Mouse (Mus musculus) kidney, adult 2 months (tissue): ENCODE results near the gene Cacnb2. TPM values are rescaled to one million over a fixed set of nuclear protein-coding genes. Genes with fewer than 3 reads are reported as not detected.

Experiments
- DNase-seq: peaks from one replicate; pipeline ENCODE4 v3.0.0; 2021
- H3K27ac ChIP-seq: fragments of 200-500 bp; 2 replicates; pipeline ENCODE4 v1.5.1; 2012; ENCODE audit warnings: low read depth, low read length, control low read depth, inconsistent platforms; ENCODE audit not compliant: insufficient read depth
- H3K27me3 ChIP-seq: fragments of 200-500 bp; replicated peaks from 2 replicates; pipeline ENCODE4 v1.6.1; 2012; ENCODE audit warnings: mild to moderate bottlenecking, moderate library complexity, low read length, inconsistent platforms; ENCODE audit not compliant: control insufficient read depth, insufficient read depth
- H3K36me3 ChIP-seq: fragments of 200-500 bp; 2 replicates; pipeline ENCODE4 v1.6.1; 2012; ENCODE audit warnings: mild to moderate bottlenecking, moderate library complexity, low read length, inconsistent platforms; ENCODE audit not compliant: control insufficient read depth, insufficient read depth
- H3K4me1 ChIP-seq: fragments of 200-500 bp; 2 replicates; pipeline ENCODE4 v1.6.1; 2011; ENCODE audit warnings: low read length; ENCODE audit not compliant: control insufficient read depth, insufficient read depth
- H3K4me3 ChIP-seq: fragments of 200-500 bp; 2 replicates; pipeline ENCODE4 v1.5.1; 2011; ENCODE audit warnings: mild to moderate bottlenecking, low read depth, low read length, control low read depth; ENCODE audit not compliant: insufficient read depth
- CTCF ChIP-seq: fragments of 200-500 bp; conservative IDR thresholded peaks from 2 replicates; pipeline ENCODE4 v1.5.1; 2011; ENCODE audit warnings: low read depth, mild to moderate bottlenecking, control low read depth, low read length, moderate library complexity, mixed read lengths; ENCODE audit not compliant: insufficient read depth, insufficient read length
- POLR2A ChIP-seq: fragments of 200-500 bp; IDR thresholded peaks from one replicate; pipeline ENCODE4 v1.6.1; 2011; ENCODE audit warnings: low read depth, low read length, control low read depth
- WGBS: fragments of 180-500 bp; shearing (Covaris S2); methylation state at CpG from one replicate; pipeline ENCODE4 v1.1.7; 2018; 5-methylcytosine and 5-hydroxymethylcytosine counted together
- polyA plus RNA-seq: library from polyadenylated mRNA; depleted of rRNA; stranded (reverse); fragments of >200 nt; gene quantifications from 2 replicates; pipeline ENCODE4 v1.2.3, GENCODE M21; 2012

Gene Cacnb2
- polyA plus RNA-seq, 1 experiment, result 1.6 TPM

- H3K27me3 ChIP-seq, result no peaks in the 10 kb centered on the region
- 78% methylated on average over 11 of the region's 11 CpGs for WGBS
- no peak overlapping the region for H3K4me3 ChIP-seq
- no peak overlapping the region for H3K27ac ChIP-seq
- no peak for TF ChIP-seq CTCF
- no peak for TF ChIP-seq POLR2A
- H3K4me1 ChIP-seq, result no peaks in the 10 kb centered on the region
- H3K36me3 ChIP-seq, result no peaks in the 10 kb centered on the region
- DNase-seq, result no peak
Measured at GRCm38 (mm10) chr2:14984029-14984428, 381.1 kb downstream of the Cacnb2 start.

GRCm38 (mm10) chr2:14988451-14988850, 385.6 kb downstream of the Cacnb2 start:
- 77% methylated on average over 4 of the region's 4 CpGs for WGBS
- Histone ChIP-seq H3K4me1 (no peaks in the 10 kb centered on the region; the same call in 1 of the 2 replicates), H3K27ac (no peak overlapping the region)

GRCm38 (mm10) chr2:14989350-14989749, 386.5 kb downstream of the Cacnb2 start:
- H3K27me3 ChIP-seq, result no peaks in the 10 kb centered on the region
- no peak for DNase-seq
- WGBS, result 86% methylated on average over 4 of the region's 4 CpGs
- no peaks in the 10 kb centered on the region; the same call in 1 of the 2 replicates for H3K4me1 ChIP-seq
- H3K36me3 ChIP-seq, result no peaks in the 10 kb centered on the region
- no peak overlapping the region for H3K4me3 ChIP-seq
- no peak overlapping the region for H3K27ac ChIP-seq
- TF ChIP-seq POLR2A (no peak), CTCF (no peak)

More at GRCm38 (mm10) chr2:14988451-14988850, 385.6 kb downstream of the Cacnb2 start:
- H3K4me3 ChIP-seq, result no peak overlapping the region
- no peak for DNase-seq
- H3K36me3 ChIP-seq, result no peaks in the 10 kb centered on the region
- H3K27me3 ChIP-seq, result no peaks in the 10 kb centered on the region
- TF ChIP-seq POLR2A (no peak), CTCF (no peak)

- H3K4me3 ChIP-seq, result no peak overlapping the region
- DNase-seq, result no peak
- no peak overlapping the region for H3K27ac ChIP-seq
- H3K36me3 ChIP-seq, result no peaks in the 10 kb centered on the region
- no peaks in the 10 kb centered on the region for H3K27me3 ChIP-seq
- 93% methylated on average over 4 of the region's 4 CpGs for WGBS
- no peak for TF ChIP-seq POLR2A
- TF ChIP-seq CTCF, result no peak
- H3K4me1 ChIP-seq, result no peaks in the 10 kb centered on the region; the same call in 1 of the 2 replicates
Measured at GRCm38 (mm10) chr2:14992531-14992930, 389.6 kb downstream of the Cacnb2 start.

GRCm38 (mm10) chr2:14996036-14996435, 393.1 kb downstream of the Cacnb2 start:
- Histone ChIP-seq H3K4me3 (no peak overlapping the region), H3K4me1 (no peaks in the 10 kb centered on the region), H3K27me3 (no peaks in the 10 kb centered on the region), H3K27ac (no peak overlapping the region), H3K36me3 (no peaks in the 10 kb centered on the region)
- TF ChIP-seq CTCF, result no peak
- TF ChIP-seq POLR2A, result no peak
- no peak for DNase-seq
- WGBS, result 84% methylated on average over 4 of the region's 4 CpGs

- Histone ChIP-seq H3K27ac (no peak overlapping the region), H3K4me1 (no peaks in the 10 kb centered on the region), H3K27me3 (no peaks in the 10 kb centered on the region), H3K36me3 (no peaks in the 10 kb centered on the region), H3K4me3 (no peak overlapping the region)
- no peak for DNase-seq
- WGBS, result 83% methylated on average over 5 of the region's 5 CpGs
- TF ChIP-seq POLR2A (no peak), CTCF (no peak)
Measured at GRCm38 (mm10) chr2:14997836-14998235, 394.9 kb downstream of the Cacnb2 start.

GRCm38 (mm10) chr2:15007531-15007930, 404.6 kb downstream of the Cacnb2 start:
- no peak overlapping the region for H3K27ac ChIP-seq
- no peak overlapping the region for H3K4me3 ChIP-seq
- WGBS, result 74% methylated on average over 3 of the region's 3 CpGs
- H3K4me1 ChIP-seq, result no peaks in the 10 kb centered on the region
- TF ChIP-seq CTCF (no peak), POLR2A (no peak)
- no peaks in the 10 kb centered on the region for H3K27me3 ChIP-seq
- no peak for DNase-seq
- H3K36me3 ChIP-seq, result no peaks in the 10 kb centered on the region
